Mouse (Mus musculus) cerebellum, adult 2 months (tissue): Measurements from ENCODE around the gene Arsg.

Experiments used
- CTCF ChIP-seq: fragments of 200-500 bp; IDR thresholded peaks from 2 replicates; pipeline ENCODE4 v1.5.1; 2011; ENCODE audit warnings: low read depth, mild to moderate bottlenecking, control low read depth, low read length, moderate library complexity, borderline replicate concordance; ENCODE audit not compliant: insufficient read depth
- POLR2A ChIP-seq: fragments of 200-500 bp; IDR thresholded peaks from 2 replicates; pipeline ENCODE4 v1.6.1; 2011; ENCODE audit warnings: low read length, control low read depth, borderline replicate concordance; ENCODE audit not compliant: insufficient read depth

DNA sequence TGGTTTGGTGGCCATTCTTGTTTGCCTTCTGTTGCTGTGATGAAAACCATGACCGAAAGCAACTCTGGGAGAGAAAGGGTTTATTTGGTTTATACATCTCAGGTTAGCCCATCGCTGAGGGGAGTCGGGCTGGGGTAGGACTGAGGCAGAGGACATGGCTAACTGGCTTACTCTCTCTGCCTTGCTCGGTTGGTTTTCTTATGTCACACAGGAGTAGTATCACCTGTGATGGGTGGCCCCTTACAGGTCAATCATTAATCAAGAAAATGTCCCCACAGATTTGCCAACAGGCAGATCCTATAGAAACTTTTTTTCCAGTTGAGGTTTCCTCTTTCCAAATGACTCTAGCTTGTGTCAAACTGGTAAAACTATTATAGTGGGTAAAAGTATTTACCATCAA, 90.5 kb downstream of the Arsg start:
- no peak for TF ChIP-seq POLR2A
- no peak for TF ChIP-seq CTCF
